Mouse (Mus musculus) adrenal gland, adult (tissue): ENCODE results near the gene Myh14.

Experiments used
- DNase-seq, 2 experiments: peaks; one replicate each; pipeline ENCODE4 v3.0.0; 2022 to 2023; ENCODE audit warnings: low spot score in 1 of 2; ENCODE audit not compliant: inconsistent age in 2 of 2

Gene Myh14

GRCm38 (mm10) chr7:44584921-44585320, 85.7 kb downstream of the Myh14 start:
- DNase-seq: no peak

- no peak for DNase-seq
Observed at GRCm38 (mm10) chr7:44584265-44584804, 86.3 kb downstream of the Myh14 start.

- DNase-seq: no peak
Observed at GRCm38 (mm10) chr7:44583146-44583545, 87.5 kb downstream of the Myh14 start.

- no peak for DNase-seq
Observed at GRCm38 (mm10) chr7:44582709-44583108, 87.9 kb downstream of the Myh14 start.

DNA sequence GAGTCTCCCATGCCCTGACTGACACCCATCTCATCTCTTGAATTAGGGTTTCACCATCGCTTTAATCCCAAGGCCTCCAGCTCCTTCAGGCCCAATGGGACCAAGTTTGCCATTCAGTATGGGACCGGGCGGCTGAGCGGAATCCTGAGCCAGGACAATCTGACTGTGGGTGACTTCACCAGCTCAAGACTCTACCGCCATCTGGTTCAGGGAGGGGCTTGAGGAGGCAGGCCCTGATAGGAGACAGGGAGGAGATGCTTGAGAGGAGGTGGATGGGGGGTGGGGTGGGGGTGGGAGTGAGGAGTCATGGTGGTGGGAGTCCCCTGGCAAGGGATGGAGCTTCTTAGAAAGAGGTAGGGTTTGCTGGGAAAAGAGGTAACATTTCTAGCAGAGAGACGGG, 89.0 kb downstream of the Myh14 start:
- no peak for DNase-seq

- DNase-seq: no peak
Observed at GRCm38 (mm10) chr7:44576333-44576844, 94.3 kb downstream of the Myh14 start.

- no peak for DNase-seq
Observed at GRCm38 (mm10) chr7:44572956-44573484, 97.6 kb downstream of the Myh14 start.

DNA sequence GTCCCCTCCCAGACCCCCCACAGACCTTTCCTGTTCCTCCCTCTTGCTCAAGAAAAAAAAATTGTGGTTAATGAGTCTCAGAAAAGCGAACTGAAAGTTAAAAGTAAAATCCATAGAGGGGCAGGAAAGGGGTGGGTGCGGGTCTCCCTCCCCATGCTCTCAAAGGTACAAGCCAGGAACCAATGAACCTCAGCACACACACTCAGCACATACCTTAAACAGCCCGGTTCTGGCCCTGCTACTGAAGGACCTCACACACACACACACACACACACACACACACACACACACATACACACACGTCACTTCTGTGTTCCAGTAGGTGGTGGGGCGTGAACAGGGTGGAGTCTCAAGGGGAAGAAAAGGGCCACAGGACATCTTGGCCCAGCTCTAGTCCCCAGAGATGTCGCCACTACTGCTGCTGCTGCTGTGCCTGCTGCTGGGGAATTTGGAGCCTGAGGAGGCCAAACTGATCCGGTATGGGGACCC, 98.4 kb downstream of the Myh14 start, which contains the start of gene Napsa:
Gene Napsa (plus strand): TSS at position 168 of the 489 bp plus-strand sequence.
- DNase-seq: no peak

DNA sequence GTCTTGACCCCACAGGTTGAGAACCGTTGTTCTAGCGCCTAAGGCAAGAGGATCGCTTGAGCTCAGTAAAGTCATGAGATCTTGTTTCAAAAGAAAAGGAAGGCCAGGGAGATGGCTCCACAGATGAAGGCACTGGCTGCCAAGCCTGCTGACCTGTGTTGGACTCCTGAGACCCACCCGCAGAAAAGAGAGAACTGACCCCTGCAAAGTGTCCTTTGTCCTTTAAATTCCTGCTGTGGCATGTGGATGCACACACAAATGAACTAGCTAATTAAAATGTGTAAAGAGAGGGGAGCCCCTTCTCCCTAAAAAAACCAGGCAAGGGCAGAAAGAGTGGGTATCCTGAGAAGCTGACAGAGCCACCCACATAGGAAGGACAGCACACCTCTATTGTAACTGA, 98.8 kb downstream of the Myh14 start:
- DNase-seq: no peak

- no peak for DNase-seq
Observed at GRCm38 (mm10) chr7:44570989-44571388, 99.7 kb downstream of the Myh14 start.

DNA sequence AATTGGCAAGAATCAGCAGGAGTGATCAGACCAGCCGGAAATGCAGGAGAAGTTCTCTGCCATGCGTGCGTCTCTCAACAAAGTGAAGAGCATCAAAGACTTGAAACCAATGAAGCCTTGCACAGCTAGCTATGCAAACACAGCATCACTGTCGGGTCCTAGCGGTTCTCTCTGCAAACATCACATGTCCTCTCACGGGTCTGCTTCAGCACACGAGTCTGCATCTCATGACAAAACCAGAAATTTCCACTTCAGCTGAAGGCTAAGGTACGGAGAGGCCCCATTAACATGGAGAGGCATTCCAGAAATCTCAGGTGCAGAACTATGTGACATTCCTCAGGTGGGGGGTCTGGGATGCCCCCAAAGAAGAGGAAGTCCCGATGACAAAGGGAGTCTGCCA, 101.8 kb downstream of the Myh14 start:
- DNase-seq: no peak

DNA sequence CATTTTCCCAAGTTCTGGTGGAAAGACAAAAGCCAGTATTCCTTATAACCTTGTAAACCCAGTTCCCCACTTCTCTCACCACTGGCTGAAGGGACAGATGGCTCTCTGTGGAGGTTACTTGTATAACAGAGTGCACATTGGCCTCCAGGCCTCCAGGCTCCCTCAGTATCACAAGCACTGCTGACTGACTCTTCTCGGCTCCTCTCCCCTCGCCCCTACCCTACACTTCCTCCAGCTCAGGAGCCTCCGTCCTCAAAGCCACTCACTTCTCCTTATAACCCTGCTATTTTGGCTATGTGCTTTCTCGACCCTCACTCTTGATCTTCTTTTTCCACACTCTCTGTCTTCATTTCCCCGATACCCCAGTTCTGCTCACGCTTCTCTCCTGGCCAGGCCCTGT, 105.2 kb downstream of the Myh14 start:
- DNase-seq: no peak

GRCm38 (mm10) chr7:44564486-44564885, 106.2 kb downstream of the Myh14 start:
- DNase-seq: no peak

DNA sequence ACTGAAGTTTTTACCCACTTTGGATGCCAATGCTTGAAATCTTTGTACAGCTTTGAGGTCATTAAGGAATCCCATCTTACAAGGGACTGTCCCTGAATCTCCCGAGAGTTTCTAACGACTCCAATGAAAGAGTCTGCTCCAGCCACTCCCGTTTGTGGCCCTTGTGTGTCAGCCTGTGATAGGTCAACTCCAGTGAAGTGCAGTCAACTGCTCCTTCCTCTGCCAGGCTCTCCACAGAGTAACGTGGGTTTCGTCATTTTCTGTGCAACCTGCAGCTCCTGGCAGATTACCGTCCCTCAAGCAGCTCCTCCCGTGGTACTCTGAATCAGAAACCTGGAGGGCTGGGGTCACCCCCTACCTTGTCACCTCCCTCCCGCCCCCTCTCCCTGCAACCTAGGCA, 107.4 kb downstream of the Myh14 start:
- DNase-seq: no peak

GRCm38 (mm10) chr7:44560435-44561400, 109.9 kb downstream of the Myh14 start:
- DNase-seq: peak; percentile 63 to 91

DNA sequence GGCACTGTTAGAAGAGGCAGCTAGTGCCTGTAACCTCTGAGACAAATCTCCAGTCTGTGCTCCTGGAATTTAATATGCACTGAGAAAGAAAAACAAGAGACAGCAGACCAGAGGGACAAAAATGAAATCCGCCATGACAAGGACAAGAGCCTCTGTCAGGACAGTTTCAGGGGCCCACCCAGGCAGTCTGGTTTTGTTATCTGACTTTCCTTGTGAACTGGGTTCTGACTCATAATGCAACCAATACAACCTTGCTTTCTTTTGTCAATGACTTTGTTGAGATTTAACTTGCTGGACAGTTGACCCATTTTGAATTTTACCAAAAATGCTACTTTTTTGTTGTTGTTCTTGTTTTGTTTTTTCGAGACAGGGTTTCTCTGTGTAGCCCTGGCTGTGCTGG, 113.0 kb downstream of the Myh14 start:
- peak in 1 of 2 experiments; percentile 29 for DNase-seq
